Mouse (Mus musculus) CH12.LX (cell line): ENCODE results near the gene Stk32b.

Experiments
- CTCF ChIP-seq, 2 experiments: IDR thresholded peaks in 1 of 2; conservative IDR thresholded peaks in 1 of 2; 2 replicates each; pipeline ENCODE4 v1.5.1; 2011 to 2012; ENCODE audit warnings: low read depth in 2 of 2, low read length in 2 of 2, improper control_type of control experiment in 1 of 2, inconsistent platforms in 1 of 2, mild to moderate bottlenecking in 1 of 2, moderate library complexity in 1 of 2
- E2F4 ChIP-seq: IDR thresholded peaks from 2 replicates; pipeline ENCODE4 v1.6.1; 2011; ENCODE audit warnings: low read depth, low read length, improper control_type of control experiment; ENCODE audit not compliant: insufficient replicate concordance
- EP300 ChIP-seq: IDR thresholded peaks from 2 replicates; pipeline ENCODE4 v1.6.1; 2011; ENCODE audit warnings: low read length, improper control_type of control experiment
- ETS1 ChIP-seq: conservative IDR thresholded peaks from 2 replicates; pipeline ENCODE4 v1.6.1; 2012; ENCODE audit warnings: low read depth, mild to moderate bottlenecking, inconsistent platforms, low read length, improper control_type of control experiment, moderate library complexity
- JUN ChIP-seq: IDR thresholded peaks from 2 replicates; pipeline ENCODE4 v1.6.1; 2011; ENCODE audit warnings: low read depth, mild to moderate bottlenecking, low read length, improper control_type of control experiment, moderate library complexity; ENCODE audit not compliant: insufficient read depth
- MAX ChIP-seq: IDR thresholded peaks from 2 replicates; pipeline ENCODE4 v1.6.1; 2011; ENCODE audit warnings: low read length, improper control_type of control experiment
- NELFE ChIP-seq: IDR thresholded peaks from 2 replicates; pipeline ENCODE4 v1.6.1; 2011; ENCODE audit warnings: low read depth, low read length, improper control_type of control experiment
- PAX5 ChIP-seq: IDR thresholded peaks from 2 replicates; pipeline ENCODE4 v1.6.1; 2012; ENCODE audit warnings: low read length, inconsistent platforms, mixed read lengths
- POLR2A ChIP-seq: IDR thresholded peaks from 2 replicates; pipeline ENCODE4 v1.6.1; 2011; ENCODE audit warnings: low read depth, mild to moderate bottlenecking, improper control_type of control experiment, low read length
- POLR2AphosphoS2 ChIP-seq: IDR thresholded peaks from 2 replicates; pipeline ENCODE4 v1.6.1; 2011; ENCODE audit warnings: low read depth, low read length, improper control_type of control experiment
- SIN3A ChIP-seq: IDR thresholded peaks from 2 replicates; pipeline ENCODE4 v1.6.1; 2012; ENCODE audit warnings: low read length, improper control_type of control experiment, inconsistent platforms
- ZC3H11A ChIP-seq: IDR thresholded peaks from 2 replicates; pipeline ENCODE4 v1.6.1; 2012; ENCODE audit warnings: low read depth, mild to moderate bottlenecking, inconsistent platforms, low read length, improper control_type of control experiment
- ZNF384 ChIP-seq: IDR thresholded peaks from 2 replicates; pipeline ENCODE4 v1.6.1; 2012; ENCODE audit warnings: low read depth, low read length, improper control_type of control experiment, inconsistent platforms

GRCm38 (mm10) chr5:37627437-37628163 is 89.4 kb downstream of the Stk32b start:
- no peak for TF ChIP-seq ZC3H11A
- no peak for TF ChIP-seq POLR2AphosphoS2
- no peak for TF ChIP-seq E2F4
- no peak for TF ChIP-seq CTCF (conservative IDR thresholded peaks at IDR 0.05 in 1 of 2, IDR thresholded peaks at IDR 0.05 in 1 of 2; ENCODE audit: low read depth in 2 of 2, low read length in 2 of 2)
- no peak for TF ChIP-seq SIN3A
- TF ChIP-seq NELFE = no peak
- no peak for TF ChIP-seq POLR2A
- no peak for TF ChIP-seq EP300
- TF ChIP-seq MAX = no peak
- TF ChIP-seq ZNF384 = no peak
- no peak for TF ChIP-seq ETS1
- TF ChIP-seq PAX5 = no peak
- no peak for TF ChIP-seq JUN
